Mouse (Mus musculus) lung, postnatal 14 days (tissue): ENCODE measurements around the gene 2900026A02Rik.
A peak's percentile ranks its signal among the peaks of the same experiment; 100 is the strongest.

ENCODE experiments used
- DNase-seq: peaks from one replicate; pipeline ENCODE4 v3.0.0; 2021

Gene 2900026A02Rik

GRCm38 (mm10) chr5:113221147-113221865, at the start of gene 2900026A02Rik:
Gene 2900026A02Rik, minus strand, starts transcription at chr5:113221236.
- DNase-seq, result peak; percentile 86

- DNase-seq, result no peak
Measured at GRCm38 (mm10) chr5:113270043-113270442, 49.0 kb upstream of the 2900026A02Rik start.

GRCm38 (mm10) chr5:113268246-113268645, 47.2 kb upstream of the 2900026A02Rik start:
- no peak for DNase-seq

GRCm38 (mm10) chr5:113265637-113266036, 44.6 kb upstream of the 2900026A02Rik start:
- DNase-seq, result no peak

GRCm38 (mm10) chr5:113250806-113251205, 29.8 kb upstream of the 2900026A02Rik start:
- DNase-seq, result no peak

GRCm38 (mm10) chr5:113249263-113249930, 28.4 kb upstream of the 2900026A02Rik start:
- DNase-seq, result no peak

GRCm38 (mm10) chr5:113230196-113230595, 9.2 kb upstream of the 2900026A02Rik start:
- no peak for DNase-seq

- DNase-seq, result peak; percentile 91
Measured at GRCm38 (mm10) chr5:113226632-113227102, 5.6 kb upstream of the 2900026A02Rik start, which contains the start of gene Tmem211. Gene Tmem211, plus strand, starts transcription at chr5:113226909.

GRCm38 (mm10) chr5:113225686-113226435, 4.8 kb upstream of the 2900026A02Rik start:
- DNase-seq, result no peak

- DNase-seq, result no peak
Measured at GRCm38 (mm10) chr5:113225271-113225670, 4.2 kb upstream of the 2900026A02Rik start.

GRCm38 (mm10) chr5:113223888-113224287, 2.9 kb upstream of the 2900026A02Rik start:
- no peak for DNase-seq

GRCm38 (mm10) chr5:113220383-113221146, 471 bp downstream of the 2900026A02Rik start:
- no peak for DNase-seq

- no peak for DNase-seq
Measured at GRCm38 (mm10) chr5:113219876-113220275, 1.2 kb downstream of the 2900026A02Rik start.

- no peak for DNase-seq
Measured at GRCm38 (mm10) chr5:113219450-113219849, 1.6 kb downstream of the 2900026A02Rik start.

- DNase-seq, result no peak
Measured at GRCm38 (mm10) chr5:113218617-113219235, 2.3 kb downstream of the 2900026A02Rik start.

GRCm38 (mm10) chr5:113217076-113217475, 4.0 kb downstream of the 2900026A02Rik start:
- no peak for DNase-seq

- DNase-seq, result no peak
Measured at GRCm38 (mm10) chr5:113216328-113216960, 4.6 kb downstream of the 2900026A02Rik start.

- no peak for DNase-seq
Measured at GRCm38 (mm10) chr5:113215610-113216011, 5.4 kb downstream of the 2900026A02Rik start.

GRCm38 (mm10) chr5:113214455-113214854, 6.6 kb downstream of the 2900026A02Rik start:
- DNase-seq, result peak; percentile 69

GRCm38 (mm10) chr5:113214041-113214440, 7.0 kb downstream of the 2900026A02Rik start:
- DNase-seq, result no peak

- DNase-seq, result no peak
Measured at GRCm38 (mm10) chr5:113212156-113212835, 8.7 kb downstream of the 2900026A02Rik start.
